Mouse (Mus musculus): ENCODE results near the gene Crnkl1.
"Not testable (repeated sequence)": the region's sequence is repeated elsewhere in the genome, so short reads cannot be mapped to it uniquely, and the experiment has no call there.

Crnkl1 gene

GRCm38 (mm10) chr2:145905884-145906283, 28.9 kb downstream of the Crnkl1 start:
- DNase-seq, result not testable (repeated sequence)

- DNase-seq, result no peak
These were observed 29.7 kb downstream of the Crnkl1 start for GRCm38 (mm10) chr2:145905156-145905555.

- DNase-seq, result no peak
These were observed 30.7 kb downstream of the Crnkl1 start for GRCm38 (mm10) chr2:145903983-145904616.

- peak; percentile 93 for DNase-seq
These were observed 31.5 kb downstream of the Crnkl1 start for GRCm38 (mm10) chr2:145903061-145903901.

- no peak for DNase-seq
These were observed 33.0 kb downstream of the Crnkl1 start, which contains the start of gene Naa20 for GRCm38 (mm10) chr2:145901861-145902260. Gene Naa20 (plus strand): TSS chr2:145902099.

GRCm38 (mm10) chr2:145900318-145900717, 34.5 kb downstream of the Crnkl1 start:
- DNase-seq, result not testable (repeated sequence)

GRCm38 (mm10) chr2:145898106-145898505, 36.7 kb downstream of the Crnkl1 start:
- DNase-seq, result no peak

- no peak for DNase-seq
These were observed 41.1 kb downstream of the Crnkl1 start for GRCm38 (mm10) chr2:145893756-145894155.

- no peak for DNase-seq
These were observed 44.2 kb downstream of the Crnkl1 start for GRCm38 (mm10) chr2:145890571-145890970.

GRCm38 (mm10) chr2:145888766-145889480, 45.9 kb downstream of the Crnkl1 start:
- no peak for DNase-seq

GRCm38 (mm10) chr2:145887937-145888765, 46.7 kb downstream of the Crnkl1 start:
- DNase-seq, result peak; percentile 88

GRCm38 (mm10) chr2:145884913-145885785, 49.7 kb downstream of the Crnkl1 start:
- DNase-seq, result peak; percentile 81

- peak; percentile 36 for DNase-seq
These were observed 50.5 kb downstream of the Crnkl1 start for GRCm38 (mm10) chr2:145884036-145884912.

GRCm38 (mm10) chr2:145882398-145882797, 52.4 kb downstream of the Crnkl1 start:
- no peak for DNase-seq

GRCm38 (mm10) chr2:145881932-145882331, 52.9 kb downstream of the Crnkl1 start:
- no peak for DNase-seq

GRCm38 (mm10) chr2:145880887-145881747, 53.7 kb downstream of the Crnkl1 start:
- peak; percentile 48 for DNase-seq

GRCm38 (mm10) chr2:145877191-145877590, 57.6 kb downstream of the Crnkl1 start:
- no peak for DNase-seq

GRCm38 (mm10) chr2:145874879-145875482, 59.8 kb downstream of the Crnkl1 start:
- no peak for DNase-seq

GRCm38 (mm10) chr2:145873953-145874352, 60.9 kb downstream of the Crnkl1 start:
- no peak for DNase-seq
